Mouse (Mus musculus): ENCODE results near the gene Hist1h2ak. TPM values are rescaled to one million over a fixed set of nuclear protein-coding genes. Genes with fewer than 3 reads are reported as not detected.

The Hist1h2ak gene
- total and polyA plus RNA-seq, 2 experiments from 2014 or later, result 10.3 to 128 TPM

DNA sequence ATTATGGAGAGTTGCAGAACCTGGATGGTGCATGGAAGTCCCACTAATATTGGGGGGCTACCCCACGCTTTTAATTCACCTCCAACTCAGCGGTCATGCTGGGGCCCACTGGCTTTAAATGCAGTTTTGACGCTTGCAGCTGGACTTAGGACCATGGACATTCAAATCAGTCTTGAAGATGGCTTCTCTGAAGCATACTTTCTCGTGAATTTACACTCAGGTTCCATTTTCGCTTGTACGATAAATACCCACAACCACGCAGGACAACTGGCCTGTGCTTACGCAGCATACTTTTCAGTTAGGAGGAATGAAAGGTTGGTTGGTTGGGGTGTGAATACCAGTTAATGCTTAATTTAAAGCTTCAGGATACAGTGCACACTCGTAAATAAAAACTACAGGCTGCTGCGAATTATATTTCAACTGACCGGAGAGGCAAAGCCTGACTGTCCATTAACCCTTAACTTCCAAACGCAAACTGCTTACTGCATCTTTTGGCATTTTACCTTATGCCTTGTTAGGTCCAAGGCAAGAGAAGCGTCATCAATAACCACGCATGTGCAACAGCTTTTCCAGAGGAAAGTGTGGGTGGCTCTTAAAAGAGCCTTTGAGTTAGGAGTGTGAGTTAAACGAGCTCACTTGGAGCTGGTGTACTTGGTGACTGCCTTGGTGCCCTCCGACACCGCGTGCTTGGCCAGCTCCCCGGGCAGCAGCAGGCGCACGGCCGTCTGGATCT is 38.3 kb downstream of the Hist1h2ak start:
- no peaks in the 10 kb centered on the region for H3K9me3 ChIP-seq (replicated peaks; ENCODE audit: control insufficient read depth, low read length)
- DNase-seq (ENCODE audit: low spot score), result no peak
- TF ChIP-seq CTCF (IDR thresholded peaks at IDR 0.05; ENCODE audit: low read depth), result no peak
- WGBS, result 1% methylated on average over 22 of the region's 22 CpGs
- peak overlapping the region; percentile 89 for H3K27ac ChIP-seq (ENCODE audit: low read depth)
- H3K36me3 ChIP-seq (replicated peaks; ENCODE audit: control insufficient read depth, insufficient read depth, low read length), result no peaks in the 10 kb centered on the region
- H3K4me1 ChIP-seq (ENCODE audit: control insufficient read depth, insufficient read depth), result peaks cover 14% of the 10 kb centered on the region
- peak overlapping the region; percentile 44 for H3K4me3 ChIP-seq (ENCODE audit: low read depth, low read length)
- H3K4me2 ChIP-seq (ENCODE audit: low read depth, low read length), result peak overlapping the region; percentile 73
- no peak overlapping the region; the same call in 1 of the 2 replicates for H3K9ac ChIP-seq (replicated peaks; ENCODE audit: low read depth, low read length)
- H3K27me3 ChIP-seq (ENCODE audit: control insufficient read depth, insufficient read depth, low read length), result no peaks in the 10 kb centered on the region
- ATAC-seq (ENCODE audit: insufficient read depth, low read depth), result no peak

- H3K27ac ChIP-seq (ENCODE audit: low read depth), result no peak overlapping the region
- peak overlapping the region; percentile 73 for H3K4me2 ChIP-seq (ENCODE audit: low read depth, low read length)
- TF ChIP-seq CTCF (IDR thresholded peaks at IDR 0.05; ENCODE audit: low read depth) (peak; percentile 83), EP300 (IDR thresholded peaks at IDR 0.05; ENCODE audit: low read depth) (no peak)
- DNase-seq (ENCODE audit: low spot score) (peak; percentile 82), ATAC-seq (ENCODE audit: insufficient read depth, low read depth) (no peak)
- no peaks in the 10 kb centered on the region for H3K36me3 ChIP-seq (replicated peaks; ENCODE audit: control insufficient read depth, insufficient read depth, low read length)
- WGBS, result under 1% methylated on average over 7 of the region's 7 CpGs
- no peak overlapping the region for H3K9ac ChIP-seq (replicated peaks; ENCODE audit: low read depth, low read length)
- H3K4me3 ChIP-seq (ENCODE audit: low read depth, low read length), result peak overlapping the region; percentile 44
- no peaks in the 10 kb centered on the region for H3K27me3 ChIP-seq (ENCODE audit: control insufficient read depth, insufficient read depth, low read length)
- H3K4me1 ChIP-seq (ENCODE audit: control insufficient read depth, insufficient read depth), result peaks cover 14% of the 10 kb centered on the region
- H3K9me3 ChIP-seq (replicated peaks; ENCODE audit: control insufficient read depth, low read length), result no peaks in the 10 kb centered on the region
Observed at GRCm38 (mm10) chr13:21714725-21715124, 38.9 kb downstream of the Hist1h2ak start.

DNA sequence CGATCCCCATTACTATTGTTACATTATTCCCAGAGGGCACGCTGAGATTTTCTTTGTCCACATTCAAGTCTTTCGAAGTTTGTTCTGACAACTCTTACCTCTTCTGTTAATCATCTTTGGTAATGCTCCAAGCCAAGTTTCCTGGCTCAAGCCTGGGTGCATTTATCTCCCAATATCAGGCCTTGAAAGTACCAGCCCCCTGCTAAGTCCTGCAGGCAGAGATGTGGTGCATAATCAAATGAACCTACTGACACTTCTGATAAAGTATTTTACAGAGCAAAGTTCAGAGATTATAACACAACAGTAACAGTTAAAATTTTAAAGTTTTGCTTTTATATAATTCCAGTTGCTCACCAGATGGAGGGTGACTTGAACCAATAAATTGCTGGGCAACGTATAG is 41.9 kb downstream of the Hist1h2ak start:
- no peak for TF ChIP-seq CTCF (IDR thresholded peaks at IDR 0.05; ENCODE audit: low read depth)
- no peak for TF ChIP-seq EP300 (IDR thresholded peaks at IDR 0.05; ENCODE audit: low read depth)
- no peak for ATAC-seq (ENCODE audit: insufficient read depth, low read depth)
- Histone ChIP-seq H3K36me3 (replicated peaks; ENCODE audit: control insufficient read depth, insufficient read depth, low read length) (no peaks in the 10 kb centered on the region), H3K4me1 (ENCODE audit: control insufficient read depth, insufficient read depth) (peaks cover 14% of the 10 kb centered on the region), H3K27ac (ENCODE audit: low read depth) (no peak overlapping the region), H3K9me3 (replicated peaks; ENCODE audit: control insufficient read depth, low read length) (no peaks in the 10 kb centered on the region), H3K4me3 (ENCODE audit: low read depth, low read length) (peak overlapping the region; percentile 63; the same call in 1 of the 2 replicates), H3K27me3 (ENCODE audit: control insufficient read depth, insufficient read depth, low read length) (no peaks in the 10 kb centered on the region), H3K4me2 (ENCODE audit: low read depth, low read length) (peak overlapping the region; percentile 79), H3K9ac (replicated peaks; ENCODE audit: low read depth, low read length) (peak overlapping the region; percentile 64; the same call in 1 of the 2 replicates)
- 27% methylated on average over 4 of the region's 4 CpGs for WGBS
- no peak for DNase-seq (ENCODE audit: low spot score)

DNA sequence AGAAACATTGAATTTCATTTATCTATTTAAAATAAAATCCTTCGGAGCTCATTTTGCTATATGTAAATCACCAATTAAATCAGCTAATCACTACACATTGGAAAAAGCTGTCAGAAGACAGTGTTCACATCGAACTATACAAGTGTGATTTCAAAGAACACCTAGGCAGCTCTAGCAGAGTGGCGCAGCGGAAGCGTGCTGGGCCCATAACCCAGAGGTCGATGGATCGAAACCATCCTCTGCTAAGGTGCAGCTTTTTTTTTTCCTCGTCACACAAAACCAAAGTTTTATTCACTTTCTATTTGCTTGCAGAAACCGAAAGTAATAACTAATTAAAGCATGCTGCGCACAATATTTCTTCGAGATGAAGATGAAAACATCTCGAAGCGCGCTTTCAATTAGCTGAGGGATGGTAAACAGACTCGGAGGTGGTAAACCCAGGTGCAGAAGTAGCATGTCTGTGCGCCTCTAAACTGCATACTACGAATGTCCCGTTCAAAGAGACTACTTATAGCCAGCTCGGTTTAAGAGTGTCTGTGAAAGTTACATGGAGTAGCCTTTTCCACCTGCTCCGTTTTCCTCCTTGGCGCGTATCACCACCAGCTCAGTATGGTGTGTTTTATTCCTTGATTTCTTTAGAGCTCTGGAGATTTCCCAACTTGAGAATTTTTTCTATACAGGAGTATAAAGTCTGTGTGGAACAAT is 42.7 kb downstream of the Hist1h2ak start:
- no peaks in the 10 kb centered on the region for H3K9me3 ChIP-seq (replicated peaks; ENCODE audit: control insufficient read depth, low read length)
- peak overlapping the region; percentile 13; the same call in 1 of the 2 replicates for H3K27ac ChIP-seq (ENCODE audit: low read depth)
- no peak for TF ChIP-seq CTCF (IDR thresholded peaks at IDR 0.05; ENCODE audit: low read depth)
- no peak for TF ChIP-seq EP300 (IDR thresholded peaks at IDR 0.05; ENCODE audit: low read depth)
- WGBS, result 2% methylated on average over 22 of the region's 22 CpGs
- peaks cover 14% of the 10 kb centered on the region for H3K4me1 ChIP-seq (ENCODE audit: control insufficient read depth, insufficient read depth)
- peak overlapping the region; percentile 63 for H3K4me3 ChIP-seq (ENCODE audit: low read depth, low read length)
- H3K27me3 ChIP-seq (ENCODE audit: control insufficient read depth, insufficient read depth, low read length), result no peaks in the 10 kb centered on the region
- peak overlapping the region; percentile 79 for H3K4me2 ChIP-seq (ENCODE audit: low read depth, low read length)
- H3K36me3 ChIP-seq (replicated peaks; ENCODE audit: control insufficient read depth, insufficient read depth, low read length), result no peaks in the 10 kb centered on the region
- peak overlapping the region; percentile 64 for H3K9ac ChIP-seq (replicated peaks; ENCODE audit: low read depth, low read length)
- ATAC-seq (ENCODE audit: insufficient read depth, low read depth) (peak; percentile 77), DNase-seq (ENCODE audit: low spot score) (peak; percentile 50)

GRCm38 (mm10) chr13:21710031-21710711 is 43.5 kb downstream of the Hist1h2ak start:
- peak; percentile 90 for DNase-seq (ENCODE audit: low spot score)
- peak; percentile 84 for ATAC-seq (ENCODE audit: insufficient read depth, low read depth)

More at GRCm38 (mm10) chr13:21710031-21710711, 43.5 kb downstream of the Hist1h2ak start:
- no peaks in the 10 kb centered on the region for H3K27me3 ChIP-seq (ENCODE audit: control insufficient read depth, insufficient read depth, low read length)
- H3K9me3 ChIP-seq (replicated peaks; ENCODE audit: control insufficient read depth, low read length), result no peaks in the 10 kb centered on the region
- peaks cover 10% of the 10 kb centered on the region for H3K4me1 ChIP-seq (ENCODE audit: control insufficient read depth, insufficient read depth)
- H3K9ac ChIP-seq (replicated peaks; ENCODE audit: low read depth, low read length), result peak overlapping the region; percentile 53
- H3K36me3 ChIP-seq (replicated peaks; ENCODE audit: control insufficient read depth, insufficient read depth, low read length), result no peaks in the 10 kb centered on the region
- peak overlapping the region; percentile 49 for H3K4me2 ChIP-seq (ENCODE audit: low read depth, low read length)
- 0 out of 2 replicates have a peak, but pooled peaks have one; percentile 51 for TF ChIP-seq EP300 (IDR thresholded peaks at IDR 0.05; ENCODE audit: low read depth)
- TF ChIP-seq CTCF (IDR thresholded peaks at IDR 0.05; ENCODE audit: low read depth), result peak; percentile 90
- under 1% methylated on average over 32 of the region's 32 CpGs for WGBS
- peak overlapping the region; percentile 86 for H3K27ac ChIP-seq (ENCODE audit: low read depth)
- H3K4me3 ChIP-seq (ENCODE audit: low read depth, low read length), result peak overlapping the region; percentile 63
